Mouse (Mus musculus) heart, embryonic 13.5 days (tissue): ENCODE measurements around the gene Mat1a. TPM values are rescaled to one million over a fixed set of nuclear protein-coding genes. Genes with fewer than 3 reads are reported as not detected.

Experiments used
- polyA plus RNA-seq: library from polyadenylated mRNA; unstranded; fragments of >200 nt; fragmentation: Nextera tagmentation; extraction: Ambion mirVana; gene quantifications from 2 replicates; pipeline ENCODE4 v1.2.1, GENCODE M21; 2015

The Mat1a gene
- polyA plus RNA-seq, 1 experiment from 2014 or later: 0.31 TPM

Other genes with a start within 250 kb of the Mat1a start
- gene Sh2d4b, start 211.8 kb upstream of the Mat1a start, polyA plus RNA-seq: 0.48 and 0.67 TPM in 2 replicates
- gene Tspan14, start 138.2 kb upstream of the Mat1a start, polyA plus RNA-seq: 40.8 and 42.0 TPM in 2 replicates
- gene Fam213a, start 91.2 kb upstream of the Mat1a start, polyA plus RNA-seq: 48.6 and 50.4 TPM in 2 replicates
- 0.24 and 0.49 TPM in 2 replicates for gene Dydc2, start 35.8 kb upstream of the Mat1a start, polyA plus RNA-seq
- not detected in 2 replicates for gene Dydc1, start 32.1 kb upstream of the Mat1a start, polyA plus RNA-seq
- 0.71 and 1.3 TPM in 2 replicates for gene Sftpa1, start 26.7 kb downstream of the Mat1a start, polyA plus RNA-seq
- 0.64 TPM in 1 of 2 replicates, not detected in the other for gene Mbl1, start 46.4 kb downstream of the Mat1a start, polyA plus RNA-seq
- not detected in 2 replicates for gene Sftpd, start 80.1 kb downstream of the Mat1a start, polyA plus RNA-seq
- not detected in 2 replicates for gene Gm2832, start 173.8 kb downstream of the Mat1a start, polyA plus RNA-seq
- not detected in 2 replicates for gene Gm5798, start 243.6 kb downstream of the Mat1a start, polyA plus RNA-seq